Mouse (Mus musculus) adrenal gland, adult 2 months (tissue): ENCODE results near the gene Ssb. TPM values are rescaled to one million over a fixed set of nuclear protein-coding genes. Genes with fewer than 3 reads are reported as not detected.
"Not testable (repeated sequence)": the region's sequence is repeated elsewhere in the genome, so short reads cannot be mapped to it uniquely, and the experiment has no call there.

ENCODE experiments used
- DNase-seq: peaks from one replicate; pipeline ENCODE4 v3.0.0; 2021
- polyA plus RNA-seq: library from polyadenylated mRNA; depleted of rRNA; stranded (reverse); fragments of >200 nt; gene quantifications from 2 replicates; pipeline ENCODE4 v1.2.3, GENCODE M21; 2012
- total RNA-seq, 2 experiments: library from RNA; stranded (reverse); gene quantifications; 2 replicates each; pipeline ENCODE4 v1.2.3; 2021

Gene Ssb
- total and polyA plus RNA-seq, 3 experiments, result 0.35 to 194 (median 162) TPM

DNA sequence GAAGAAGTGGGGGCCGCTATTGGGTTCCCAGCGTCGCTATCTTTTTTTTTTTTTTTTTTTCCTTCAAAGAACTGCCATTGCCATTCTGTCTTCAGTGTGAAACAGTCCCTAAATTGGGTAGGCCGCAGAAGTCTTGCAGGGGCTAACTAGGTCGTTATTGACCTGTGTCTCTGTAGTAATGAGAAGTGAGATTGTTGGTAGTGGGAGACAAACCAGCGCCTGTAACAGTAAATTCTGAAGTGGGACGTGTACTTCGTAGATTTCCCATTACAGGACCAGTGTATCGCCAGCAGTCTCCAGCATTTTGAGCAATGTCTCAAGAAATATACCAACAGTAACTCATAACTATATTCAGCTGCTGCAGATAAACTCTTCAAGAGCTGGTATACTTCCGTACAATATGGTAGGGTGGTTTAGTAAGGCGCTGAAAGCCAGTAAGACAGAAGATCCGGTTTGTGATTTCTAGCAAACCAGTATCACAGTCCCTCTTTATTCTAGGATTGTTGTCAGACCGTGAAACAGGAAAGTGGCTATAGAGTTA is 825 bp downstream of the Ssb start:
- DNase-seq, result no peak

- no peak for DNase-seq
Observed at GRCm38 (mm10) chr2:69883990-69884391, 22.6 kb downstream of the Ssb start.

DNA sequence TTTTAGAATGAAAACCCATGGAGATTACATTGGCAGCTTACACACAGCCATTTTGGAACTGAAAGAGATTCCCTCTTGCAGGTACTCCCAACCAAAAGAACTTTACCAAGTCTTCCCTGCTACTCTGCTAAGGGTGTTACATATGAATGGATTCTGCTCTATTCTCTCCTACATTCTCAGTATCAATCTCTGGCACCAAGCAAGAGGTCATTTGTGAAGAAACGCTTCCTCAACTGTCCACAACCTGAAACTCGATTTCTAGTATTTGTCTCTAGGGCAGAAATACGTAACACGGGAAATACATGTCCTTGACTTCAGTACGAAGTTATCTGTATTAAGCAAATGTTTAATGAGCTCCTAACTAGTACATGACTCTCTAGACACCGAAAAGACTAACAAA is 23.2 kb downstream of the Ssb start:
- DNase-seq, result no peak

GRCm38 (mm10) chr2:69885050-69885449 is 23.7 kb downstream of the Ssb start:
- no peak for DNase-seq

DNA sequence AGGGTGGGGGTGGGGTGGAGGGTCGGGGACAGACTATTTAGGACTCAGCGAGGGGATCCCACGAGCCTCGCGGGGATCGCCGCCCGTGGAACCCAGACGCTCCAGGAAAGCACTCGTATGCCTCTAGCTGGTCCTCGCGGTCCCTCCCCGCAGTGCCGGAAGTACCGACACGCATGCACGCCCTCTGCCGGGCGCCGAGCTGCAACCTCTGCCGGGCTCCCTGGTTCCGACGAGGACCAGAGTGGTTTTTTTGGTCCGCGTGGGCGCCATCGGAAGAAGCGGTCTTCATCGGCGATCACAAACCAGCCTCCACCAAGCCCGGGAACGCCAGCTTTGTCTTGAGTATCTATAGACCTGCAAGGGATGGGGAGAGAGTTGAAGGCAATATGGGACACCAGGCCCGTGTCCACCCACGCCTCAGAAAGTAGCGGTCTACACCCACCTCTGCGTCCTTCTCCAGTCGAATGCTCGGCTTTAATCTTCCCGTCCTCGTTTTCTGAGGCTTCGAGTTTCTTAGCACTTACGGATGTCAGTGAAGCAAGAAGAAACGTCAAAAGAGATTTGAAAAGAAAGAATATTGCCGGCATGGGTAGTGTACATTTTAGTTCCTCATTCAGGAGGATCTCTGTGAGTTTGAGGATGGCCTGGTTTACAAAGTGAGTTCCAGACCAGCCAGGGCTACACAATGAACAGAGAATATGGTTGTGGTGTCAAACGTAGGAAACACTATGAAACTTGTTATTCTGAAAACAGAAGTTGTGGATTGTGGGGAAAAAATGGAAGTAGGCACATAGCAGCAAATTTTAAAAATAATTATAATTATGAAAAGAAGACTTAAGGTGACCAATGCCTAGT is 24.3 kb downstream of the Ssb start, which contains the start of gene Mettl5:
Gene Mettl5, minus strand, starts transcription at position 165 of the 855 bp plus-strand sequence.
- peak; percentile 93 for DNase-seq

DNA sequence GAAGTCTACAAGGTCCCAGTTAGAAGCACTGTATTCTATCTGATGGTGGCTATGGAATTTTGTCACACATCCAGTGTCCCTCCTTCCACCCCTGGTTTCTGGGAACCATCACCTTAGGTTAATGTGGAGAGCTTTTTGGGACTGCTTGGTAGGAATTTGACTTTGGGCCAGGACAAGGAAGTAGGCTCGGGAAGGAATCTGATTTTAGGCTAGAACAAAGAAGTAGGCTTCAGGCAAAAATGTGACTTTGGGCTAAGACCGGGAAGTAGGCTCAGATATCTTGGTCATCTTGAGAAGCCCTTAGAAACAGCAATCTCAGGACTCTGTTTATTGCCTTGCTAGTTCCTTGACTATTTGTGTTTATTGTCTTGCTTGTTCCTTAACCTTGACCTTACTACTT is 27.6 kb downstream of the Ssb start:
- no peak for DNase-seq

- DNase-seq, result no peak
Observed at GRCm38 (mm10) chr2:69890843-69891242, 29.5 kb downstream of the Ssb start.

DNA sequence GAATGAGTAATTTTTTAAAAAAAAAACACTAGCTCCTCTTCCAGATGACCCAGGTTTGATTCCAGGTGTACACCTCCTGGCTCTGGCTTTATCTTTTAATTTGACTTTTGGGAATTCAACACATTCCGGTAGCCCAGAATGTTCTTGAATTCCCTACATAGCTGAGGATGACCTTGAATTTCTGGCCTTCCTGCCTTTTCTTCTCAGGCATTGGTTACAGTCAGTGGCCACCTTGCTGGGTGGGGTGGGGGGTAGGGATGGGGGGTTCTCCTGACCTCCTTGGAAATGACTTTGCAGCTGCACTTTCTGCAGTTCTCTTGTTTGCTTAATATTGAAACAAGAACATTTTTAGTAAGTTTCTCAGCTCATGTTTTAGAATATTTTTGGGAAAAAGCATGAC is 31.8 kb downstream of the Ssb start:
- DNase-seq, result no peak

DNA sequence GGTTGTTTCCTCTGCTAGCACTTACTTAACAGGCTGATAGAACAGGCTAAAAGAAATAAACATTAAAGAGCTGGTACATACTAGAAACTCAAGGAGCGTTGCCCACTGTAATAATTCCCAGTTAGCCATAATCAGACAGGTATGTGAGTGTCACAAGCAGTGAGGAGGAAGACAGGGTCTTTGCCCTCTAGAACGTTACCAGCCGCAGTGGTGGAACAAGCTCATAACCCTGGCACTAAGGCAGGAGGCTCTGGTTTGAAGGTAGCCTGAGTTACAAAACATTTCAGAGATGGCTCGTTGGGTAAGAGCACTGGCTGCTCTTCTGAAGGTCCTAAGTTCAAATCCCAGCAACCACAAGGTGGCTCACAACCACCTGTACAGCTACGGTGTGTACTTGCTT is 32.5 kb downstream of the Ssb start:
- no peak for DNase-seq

GRCm38 (mm10) chr2:69895502-69896223 is 34.3 kb downstream of the Ssb start:
- DNase-seq, result no peak

DNA sequence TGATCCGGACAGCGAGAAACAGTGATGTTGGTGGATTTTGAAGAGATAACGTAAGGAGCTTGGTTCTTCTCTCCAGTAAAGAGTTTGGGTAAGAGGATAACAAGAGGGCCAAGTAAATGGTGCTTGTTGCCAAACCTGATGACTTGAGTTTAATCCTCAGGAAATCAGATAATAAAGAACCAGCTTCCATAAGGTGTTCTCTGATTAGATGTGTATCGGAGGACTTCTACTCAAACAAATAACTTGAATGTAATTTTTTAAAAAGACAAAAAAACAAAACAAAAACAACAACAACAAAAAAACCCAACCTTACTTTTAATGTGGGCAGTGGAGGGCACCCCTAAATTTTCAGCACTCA is 34.8 kb downstream of the Ssb start:
- DNase-seq, result no peak

DNA sequence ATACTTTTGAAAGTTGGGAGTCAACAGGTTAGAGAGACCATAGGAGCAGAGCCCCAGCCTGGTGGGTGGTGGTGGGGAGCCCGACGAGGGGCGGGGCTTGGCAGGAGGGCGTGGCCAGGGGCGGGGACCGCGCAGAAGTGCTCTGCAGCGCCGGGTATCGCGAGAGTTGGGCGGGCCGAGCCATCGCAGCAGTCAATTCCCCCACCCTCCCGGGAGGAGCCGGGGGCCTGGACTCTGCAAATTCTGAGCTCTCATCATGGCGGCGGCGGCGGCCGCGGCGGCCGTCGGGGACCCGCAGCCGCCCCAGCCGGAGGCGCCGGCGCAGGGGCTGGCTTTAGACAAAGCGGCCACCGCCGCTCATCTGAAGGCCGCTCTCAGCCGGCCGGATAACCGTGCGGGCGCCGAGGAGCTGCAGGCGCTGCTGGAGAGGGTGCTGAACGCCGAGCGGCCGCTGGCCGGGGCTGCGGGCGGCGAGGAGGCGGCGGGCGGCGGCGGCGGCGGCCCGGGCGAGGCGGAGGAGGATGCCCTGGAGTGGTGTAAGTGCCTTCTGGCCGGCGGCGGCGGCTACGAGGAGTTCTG is 35.8 kb downstream of the Ssb start, which contains the start of gene Ubr3:
Gene Ubr3, plus strand, starts transcription at position 208 of the 579 bp plus-strand sequence.
- peak; percentile 99 for DNase-seq

DNA sequence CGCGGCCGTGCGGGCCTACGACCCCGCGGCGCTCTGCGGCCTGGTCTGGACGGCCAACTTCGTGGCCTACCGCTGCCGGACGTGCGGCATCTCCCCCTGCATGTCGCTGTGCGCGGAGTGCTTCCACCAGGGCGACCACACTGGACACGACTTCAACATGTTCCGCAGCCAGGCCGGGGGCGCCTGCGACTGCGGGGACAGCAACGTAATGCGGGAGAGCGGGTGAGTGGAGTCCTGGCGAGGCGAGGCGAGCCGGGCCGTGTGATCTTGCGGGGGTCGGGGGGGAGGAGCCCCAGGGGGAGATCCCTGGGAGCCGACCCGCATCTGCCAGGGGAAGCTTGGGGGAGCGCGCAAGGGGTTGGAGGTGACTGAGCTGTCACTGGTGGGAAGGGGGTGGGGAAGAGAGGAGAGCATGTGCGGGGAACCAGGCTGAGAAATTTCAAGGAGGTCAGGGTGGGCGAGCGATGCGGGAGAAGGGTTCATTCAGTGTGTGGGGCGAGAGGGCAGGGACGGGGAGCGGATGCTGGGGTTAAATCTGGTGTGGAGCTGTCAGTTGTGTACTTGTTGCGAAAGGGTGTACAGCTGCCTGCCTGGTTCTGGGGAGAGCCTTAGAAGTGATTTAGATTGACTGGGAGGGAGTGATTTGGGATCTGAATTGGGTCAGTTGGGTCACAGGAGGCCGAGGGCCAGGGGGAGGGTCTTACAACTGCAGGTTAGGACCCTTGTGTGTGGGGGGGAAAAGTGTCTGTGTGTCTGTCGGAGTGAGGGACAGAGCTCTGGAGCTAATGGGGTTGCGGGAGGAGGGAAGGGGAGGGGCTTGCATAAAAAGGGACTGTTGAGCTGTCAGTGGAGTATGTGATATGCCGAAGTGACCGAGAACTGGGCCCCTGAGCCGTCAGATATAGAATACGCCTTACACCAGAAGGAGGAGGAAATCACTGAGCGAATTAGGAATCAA is 36.5 kb downstream of the Ssb start:
- DNase-seq, result peak; percentile 85

DNA sequence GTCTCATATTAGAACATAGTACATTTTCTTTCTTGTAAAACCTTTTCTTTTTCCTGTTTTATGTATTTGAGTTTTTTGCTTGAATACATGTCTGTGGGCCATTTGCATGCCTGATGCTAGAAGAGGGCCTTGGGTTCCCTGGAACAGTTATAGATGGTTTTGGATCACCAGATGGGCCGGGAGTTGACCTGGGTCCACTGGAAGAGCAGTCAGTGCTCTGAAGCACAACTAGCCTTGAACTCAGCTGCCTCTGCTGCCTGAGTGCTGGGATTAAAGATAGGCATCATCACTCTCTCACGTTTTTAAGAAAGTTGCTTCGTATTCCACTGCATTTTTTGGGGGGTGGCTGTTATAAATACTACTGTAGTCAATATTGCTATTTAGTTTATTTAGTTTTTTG is 42.2 kb downstream of the Ssb start:
- DNase-seq, result no peak

DNA sequence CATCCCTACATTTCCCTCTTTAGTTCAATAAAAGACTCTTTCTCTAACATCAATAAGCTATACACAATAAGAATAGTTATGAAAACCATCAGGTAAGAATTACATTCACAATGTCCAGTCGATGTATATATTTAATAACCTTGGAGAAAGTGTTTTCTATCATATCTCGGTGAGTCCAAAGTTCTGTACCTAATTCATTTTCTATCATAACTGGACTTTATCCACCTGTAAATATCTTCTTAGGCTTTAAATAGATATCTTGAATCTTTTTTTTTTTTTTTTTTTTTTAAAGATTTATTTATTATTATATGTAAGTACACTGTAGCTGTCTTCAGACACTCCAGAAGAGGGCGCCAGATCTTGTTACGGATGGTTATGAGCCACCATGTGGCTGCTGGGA is 46.0 kb downstream of the Ssb start:
- DNase-seq, result not testable (repeated sequence)

- DNase-seq, result no peak
Observed at GRCm38 (mm10) chr2:69912801-69913200, 51.4 kb downstream of the Ssb start.

GRCm38 (mm10) chr2:69917301-69917700 is 55.9 kb downstream of the Ssb start:
- DNase-seq, result no peak
